Mouse (Mus musculus): ENCODE measurements around the gene Ikzf3. TPM values are rescaled to one million over a fixed set of nuclear protein-coding genes. Genes with fewer than 3 reads are reported as not detected.

Gene Ikzf3
- polyA plus RNA-seq, 1 experiment from 2014 or later: 0.18 TPM

DNA sequence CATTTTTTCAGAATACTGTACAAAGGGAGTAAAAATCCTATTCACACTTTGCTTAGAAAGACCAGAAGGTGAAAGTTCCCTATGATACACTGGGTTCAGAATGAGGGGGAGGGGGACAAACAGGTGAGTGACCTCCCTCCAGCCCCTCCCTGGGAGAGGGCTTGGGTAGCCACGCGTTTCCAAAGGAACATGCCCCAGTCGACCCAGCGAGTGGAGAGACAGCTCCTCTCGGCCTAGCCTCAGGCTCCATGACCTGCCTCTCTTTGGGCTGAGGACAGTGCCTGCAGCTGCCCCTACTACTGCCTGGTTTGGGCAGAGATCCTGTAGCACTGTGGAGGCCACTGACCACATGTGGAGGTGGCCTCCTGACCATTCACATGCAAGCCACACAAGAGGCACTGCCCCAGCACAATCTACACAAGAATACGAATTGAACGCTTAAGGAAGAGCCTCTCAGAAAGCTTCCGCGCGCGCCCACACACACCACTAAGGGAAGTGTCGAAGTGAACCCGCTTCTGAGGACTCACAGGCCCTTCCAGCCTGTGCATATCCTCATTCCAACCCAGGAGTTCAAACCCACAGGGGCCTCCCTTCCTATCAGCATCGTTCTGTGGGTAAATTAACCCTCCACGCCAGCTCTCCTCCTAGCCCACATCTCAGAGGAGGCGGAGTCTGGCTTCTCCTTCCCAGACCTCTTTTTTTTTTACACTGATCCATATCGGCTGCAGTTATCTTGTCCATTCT lies 35.6 kb upstream of the Ikzf3 start:
- H3K9me3 ChIP-seq (ENCODE audit: control insufficient read depth, low read length): no peaks in the 10 kb centered on the region
- ATAC-seq (ENCODE audit: low read depth): no peak
- no peak overlapping the region for H3K9ac ChIP-seq (ENCODE audit: low read depth, low read length)
- no peak overlapping the region for H3K27ac ChIP-seq (replicated peaks; ENCODE audit: low read depth, low read length)
- no peak for DNase-seq (ENCODE audit: low spot score)
- H3K4me1 ChIP-seq (ENCODE audit: control insufficient read depth, insufficient read depth, low read length): peaks cover 12% of the 10 kb centered on the region; the same call in 1 of the 2 replicates
- H3K36me3 ChIP-seq (ENCODE audit: control insufficient read depth, insufficient read depth, low read length): peaks cover 24% of the 10 kb centered on the region
- H3K27me3 ChIP-seq (replicated peaks; ENCODE audit: control insufficient read depth, insufficient read depth, low read length): no peaks in the 10 kb centered on the region
- no peak overlapping the region for H3K4me2 ChIP-seq (ENCODE audit: low read depth, low read length)
- H3K4me3 ChIP-seq (ENCODE audit: low read depth, low read length): no peak overlapping the region
- 74% methylated on average over 17 of the region's 17 CpGs for WGBS

DNA sequence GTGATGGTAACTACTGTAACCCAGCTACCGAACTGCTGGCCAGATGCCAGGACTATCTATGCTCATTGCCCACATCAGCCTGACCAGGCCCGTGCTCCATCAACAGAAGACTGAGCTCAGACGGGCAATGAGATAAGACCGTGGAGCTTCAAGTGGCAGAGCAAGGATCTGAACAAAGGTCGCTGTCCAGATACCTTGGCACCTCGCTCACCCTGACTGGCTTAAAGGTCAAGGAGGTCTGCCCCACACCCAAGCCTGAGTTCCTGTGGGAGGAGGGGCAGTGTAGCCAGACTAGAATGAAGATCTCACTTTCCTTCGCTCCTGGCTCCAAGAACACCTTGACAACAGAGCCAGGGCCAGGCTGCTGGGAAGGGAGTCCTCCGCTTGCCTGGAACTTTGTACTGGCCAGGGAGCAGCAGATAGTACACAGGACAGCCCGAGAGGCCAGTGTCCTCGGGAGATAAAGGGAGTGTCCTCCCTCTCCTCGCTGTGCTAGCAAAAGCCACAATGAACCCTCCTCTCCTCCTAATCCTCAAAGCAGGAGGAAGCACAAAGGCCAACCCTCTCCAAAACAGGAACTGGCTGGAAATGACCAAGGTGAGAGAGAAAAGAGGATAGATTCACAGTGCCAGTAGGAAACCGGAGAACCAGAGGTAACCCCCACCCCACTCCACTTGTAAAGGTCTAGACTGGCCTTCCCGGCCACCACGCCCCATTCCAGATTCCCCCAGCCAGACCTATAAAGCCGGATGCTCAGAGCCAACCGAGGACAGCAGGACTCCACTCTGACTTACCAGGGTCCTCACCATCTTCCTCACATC lies 34.7 kb upstream of the Ikzf3 start:
- 78% methylated on average over 16 of the region's 16 CpGs for WGBS
- peaks cover 24% of the 10 kb centered on the region for H3K36me3 ChIP-seq (ENCODE audit: control insufficient read depth, insufficient read depth, low read length)
- no peak overlapping the region for H3K4me2 ChIP-seq (ENCODE audit: low read depth, low read length)
- H3K9me3 ChIP-seq (ENCODE audit: control insufficient read depth, low read length): no peaks in the 10 kb centered on the region
- no peak overlapping the region for H3K4me3 ChIP-seq (ENCODE audit: low read depth, low read length)
- no peaks in the 10 kb centered on the region for H3K27me3 ChIP-seq (replicated peaks; ENCODE audit: control insufficient read depth, insufficient read depth, low read length)
- H3K27ac ChIP-seq (replicated peaks; ENCODE audit: low read depth, low read length): no peak overlapping the region
- 0 out of 2 replicates have a peak, but pooled peaks cover 3% of the 10 kb centered on the region for H3K4me1 ChIP-seq (ENCODE audit: control insufficient read depth, insufficient read depth, low read length)
- no peak overlapping the region for H3K9ac ChIP-seq (ENCODE audit: low read depth, low read length)
- DNase-seq (ENCODE audit: low spot score): no peak
- ATAC-seq (ENCODE audit: low read depth): no peak

DNA sequence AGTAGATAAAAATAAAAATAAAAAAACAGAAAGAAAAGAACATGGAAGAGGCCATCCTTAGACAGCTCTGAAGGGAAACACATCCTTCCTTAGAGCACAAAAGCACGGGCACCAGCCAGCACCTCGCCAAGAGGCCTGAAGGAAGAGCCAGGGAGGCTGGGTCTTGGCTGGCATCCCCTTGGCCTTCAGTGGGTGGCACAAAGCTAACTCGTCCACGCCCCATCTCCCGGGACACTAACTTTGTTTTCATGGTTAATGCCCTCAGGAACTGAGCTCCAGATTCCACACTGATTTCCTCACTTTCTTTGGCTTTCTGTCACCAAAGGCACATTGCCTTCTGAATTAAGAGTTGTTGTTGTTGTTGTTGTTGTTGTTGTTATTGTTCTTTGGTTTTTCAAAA lies 31.9 kb upstream of the Ikzf3 start:
- Histone ChIP-seq H3K27me3 (replicated peaks; ENCODE audit: control insufficient read depth, insufficient read depth, low read length) (no peaks in the 10 kb centered on the region), H3K4me2 (ENCODE audit: low read depth, low read length) (no peak overlapping the region), H3K4me3 (ENCODE audit: low read depth, low read length) (no peak overlapping the region), H3K4me1 (ENCODE audit: control insufficient read depth, insufficient read depth, low read length) (no peaks in the 10 kb centered on the region), H3K9me3 (ENCODE audit: control insufficient read depth, low read length) (no peaks in the 10 kb centered on the region), H3K27ac (replicated peaks; ENCODE audit: low read depth, low read length) (no peak overlapping the region), H3K9ac (ENCODE audit: low read depth, low read length) (no peak overlapping the region), H3K36me3 (ENCODE audit: control insufficient read depth, insufficient read depth, low read length) (peaks cover 18% of the 10 kb centered on the region)
- 70% methylated on average over 5 of the region's 5 CpGs for WGBS
- DNase-seq (ENCODE audit: low spot score): no peak
- no peak for ATAC-seq (ENCODE audit: low read depth)

DNA sequence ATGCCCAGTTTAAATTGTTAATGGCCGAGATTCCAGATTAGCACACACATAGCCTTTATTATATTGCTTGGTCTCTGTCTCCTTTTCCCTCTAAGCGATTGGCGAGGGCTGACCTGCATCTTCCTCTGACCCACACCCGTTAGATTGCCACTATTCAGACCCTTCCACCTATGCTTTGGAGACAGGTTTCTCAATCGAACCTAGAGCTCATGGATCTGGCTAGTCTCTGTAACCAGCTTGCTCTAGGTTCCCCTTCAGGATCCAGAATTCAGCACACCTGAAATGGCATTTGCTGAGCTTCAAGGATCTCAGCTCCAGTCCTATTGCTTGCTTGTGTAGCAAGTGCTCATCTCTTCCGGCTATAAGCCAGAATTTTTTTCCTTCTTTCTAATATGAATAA lies 23.6 kb upstream of the Ikzf3 start:
- Histone ChIP-seq H3K36me3 (ENCODE audit: control insufficient read depth, insufficient read depth, low read length) (no peaks in the 10 kb centered on the region), H3K9ac (ENCODE audit: low read depth, low read length) (no peak overlapping the region), H3K27ac (replicated peaks; ENCODE audit: low read depth, low read length) (no peak overlapping the region), H3K4me2 (ENCODE audit: low read depth, low read length) (no peak overlapping the region), H3K4me3 (ENCODE audit: low read depth, low read length) (no peak overlapping the region), H3K27me3 (replicated peaks; ENCODE audit: control insufficient read depth, insufficient read depth, low read length) (no peaks in the 10 kb centered on the region), H3K4me1 (ENCODE audit: control insufficient read depth, insufficient read depth, low read length) (no peaks in the 10 kb centered on the region), H3K9me3 (ENCODE audit: control insufficient read depth, low read length) (no peaks in the 10 kb centered on the region)
- ATAC-seq (ENCODE audit: low read depth) (no peak), DNase-seq (ENCODE audit: low spot score) (no peak)
- 78% methylated on average over 6 of the region's 6 CpGs for WGBS

DNA sequence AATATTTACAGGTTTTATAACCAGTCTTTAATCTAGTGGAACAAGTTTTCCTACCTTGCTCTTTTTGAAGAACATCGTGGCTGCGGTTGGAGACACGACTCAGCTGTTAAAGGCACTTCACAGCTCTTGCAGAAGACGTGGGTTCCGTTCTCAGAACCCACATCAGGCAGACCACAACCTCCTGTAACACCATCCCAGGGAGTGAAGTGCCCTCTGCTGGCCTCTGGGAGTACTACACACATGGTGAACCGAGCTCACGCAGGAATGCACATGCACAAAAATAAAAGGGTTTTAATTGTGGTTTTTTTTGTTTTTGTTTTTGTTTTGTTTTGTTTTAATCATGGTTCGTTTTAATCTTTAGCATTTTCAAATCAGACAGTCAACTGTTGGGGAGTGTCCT lies 22.5 kb upstream of the Ikzf3 start:
- WGBS: 87% methylated on average over 8 of the region's 8 CpGs
- Histone ChIP-seq H3K4me3 (ENCODE audit: low read depth, low read length) (no peak overlapping the region), H3K27ac (replicated peaks; ENCODE audit: low read depth, low read length) (no peak overlapping the region), H3K4me1 (ENCODE audit: control insufficient read depth, insufficient read depth, low read length) (no peaks in the 10 kb centered on the region), H3K9me3 (ENCODE audit: control insufficient read depth, low read length) (no peaks in the 10 kb centered on the region), H3K27me3 (replicated peaks; ENCODE audit: control insufficient read depth, insufficient read depth, low read length) (no peaks in the 10 kb centered on the region), H3K9ac (ENCODE audit: low read depth, low read length) (no peak overlapping the region), H3K4me2 (ENCODE audit: low read depth, low read length) (no peak overlapping the region), H3K36me3 (ENCODE audit: control insufficient read depth, insufficient read depth, low read length) (no peaks in the 10 kb centered on the region)
- ATAC-seq (ENCODE audit: low read depth): no peak
- peak; percentile 17 for DNase-seq (ENCODE audit: low spot score)

DNA sequence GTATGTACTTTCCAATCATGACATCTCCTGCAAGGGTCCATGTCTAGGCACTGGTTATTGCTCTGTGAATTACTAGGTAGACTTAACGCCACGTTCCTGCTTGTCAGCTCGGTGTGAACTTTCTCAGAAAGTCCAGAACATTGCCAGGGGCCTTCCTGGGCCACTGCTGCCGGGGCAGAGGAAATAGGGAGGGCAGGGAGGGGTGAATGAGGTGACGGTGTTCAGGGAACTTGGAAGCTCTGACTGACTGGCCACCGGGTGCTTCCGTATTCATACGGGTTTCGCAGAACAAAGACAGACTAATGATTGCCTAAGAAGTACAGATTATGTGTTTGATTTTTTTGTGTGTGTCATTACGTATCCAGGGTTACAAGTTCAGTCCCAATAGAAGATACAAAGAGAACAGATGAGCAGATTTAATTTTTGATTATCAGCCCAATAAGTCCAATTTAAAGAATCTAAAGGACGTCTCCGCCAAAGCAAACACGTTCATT lies 18.1 kb upstream of the Ikzf3 start:
- no peak for ATAC-seq (ENCODE audit: low read depth)
- Histone ChIP-seq H3K4me3 (ENCODE audit: low read depth, low read length) (no peak overlapping the region), H3K27ac (replicated peaks; ENCODE audit: low read depth, low read length) (no peak overlapping the region), H3K9me3 (ENCODE audit: control insufficient read depth, low read length) (no peaks in the 10 kb centered on the region), H3K9ac (ENCODE audit: low read depth, low read length) (no peak overlapping the region), H3K36me3 (ENCODE audit: control insufficient read depth, insufficient read depth, low read length) (no peaks in the 10 kb centered on the region), H3K4me1 (ENCODE audit: control insufficient read depth, insufficient read depth, low read length) (no peaks in the 10 kb centered on the region), H3K4me2 (ENCODE audit: low read depth, low read length) (no peak overlapping the region), H3K27me3 (replicated peaks; ENCODE audit: control insufficient read depth, insufficient read depth, low read length) (no peaks in the 10 kb centered on the region)
- no peak for DNase-seq (ENCODE audit: low spot score)
- 62% methylated on average over 13 of the region's 13 CpGs for WGBS

DNA sequence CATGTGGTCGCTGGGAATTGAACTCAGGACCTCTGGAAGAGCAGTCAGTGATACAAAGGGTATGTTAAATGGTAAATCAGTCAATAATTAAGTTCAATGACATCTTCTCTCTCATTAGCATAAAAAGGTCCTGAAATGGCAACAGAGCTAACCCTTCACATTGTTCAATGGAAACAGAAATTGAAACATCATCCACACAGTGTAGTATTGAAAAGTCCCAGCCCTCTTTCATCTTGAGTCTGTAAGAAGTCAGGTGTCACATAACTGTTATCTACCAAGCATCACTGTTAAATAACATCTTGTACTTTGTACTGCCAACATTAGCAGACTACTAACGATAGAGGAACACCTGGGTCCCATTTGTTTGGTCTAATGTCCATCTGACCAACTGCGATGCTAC lies 17.2 kb upstream of the Ikzf3 start:
- no peak for ATAC-seq (ENCODE audit: low read depth)
- no peaks in the 10 kb centered on the region for H3K36me3 ChIP-seq (ENCODE audit: control insufficient read depth, insufficient read depth, low read length)
- no peak overlapping the region for H3K27ac ChIP-seq (replicated peaks; ENCODE audit: low read depth, low read length)
- DNase-seq (ENCODE audit: low spot score): no peak
- H3K4me2 ChIP-seq (ENCODE audit: low read depth, low read length): no peak overlapping the region
- peaks cover 3% of the 10 kb centered on the region; the same call in 1 of the 2 replicates for H3K27me3 ChIP-seq (replicated peaks; ENCODE audit: control insufficient read depth, insufficient read depth, low read length)
- no peaks in the 10 kb centered on the region for H3K9me3 ChIP-seq (ENCODE audit: control insufficient read depth, low read length)
- no peaks in the 10 kb centered on the region for H3K4me1 ChIP-seq (ENCODE audit: control insufficient read depth, insufficient read depth, low read length)
- H3K4me3 ChIP-seq (ENCODE audit: low read depth, low read length): no peak overlapping the region
- WGBS: 88% methylated on average over 3 of the region's 3 CpGs
- H3K9ac ChIP-seq (ENCODE audit: low read depth, low read length): no peak overlapping the region

DNA sequence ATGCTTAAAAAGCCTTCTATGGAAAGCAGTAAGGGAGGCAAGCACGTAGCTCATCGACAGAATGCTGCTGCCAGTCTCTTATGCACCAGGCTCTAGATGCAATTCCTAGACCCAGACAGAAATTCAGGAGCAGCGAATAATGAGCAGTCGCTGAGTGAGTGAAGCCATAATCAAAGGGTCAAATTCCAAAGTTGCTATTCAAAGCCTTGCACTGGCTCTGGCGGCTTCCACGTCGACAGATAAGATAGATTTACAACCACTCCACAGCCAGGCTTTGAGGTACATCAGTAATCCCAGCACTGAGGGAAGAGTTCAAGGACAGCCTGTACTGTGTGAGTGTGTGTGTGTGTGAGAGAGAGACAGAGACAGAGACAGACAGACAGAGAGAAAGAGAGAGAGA lies 15.1 kb upstream of the Ikzf3 start:
- DNase-seq (ENCODE audit: low spot score): peak; percentile 31
- Histone ChIP-seq H3K4me1 (ENCODE audit: control insufficient read depth, insufficient read depth, low read length) (no peaks in the 10 kb centered on the region), H3K9me3 (ENCODE audit: control insufficient read depth, low read length) (no peaks in the 10 kb centered on the region), H3K4me3 (ENCODE audit: low read depth, low read length) (no peak overlapping the region), H3K27me3 (replicated peaks; ENCODE audit: control insufficient read depth, insufficient read depth, low read length) (peaks cover 7% of the 10 kb centered on the region; the same call in 1 of the 2 replicates), H3K4me2 (ENCODE audit: low read depth, low read length) (no peak overlapping the region), H3K9ac (ENCODE audit: low read depth, low read length) (no peak overlapping the region), H3K36me3 (ENCODE audit: control insufficient read depth, insufficient read depth, low read length) (no peaks in the 10 kb centered on the region), H3K27ac (replicated peaks; ENCODE audit: low read depth, low read length) (no peak overlapping the region)
- 32% methylated on average over 7 of the region's 7 CpGs for WGBS
- no peak for ATAC-seq (ENCODE audit: low read depth)

Measured in embryonic facial prominence, embryonic 14.5 days (tissue).